Mouse (Mus musculus) cerebellum, postnatal 25 days (tissue): ENCODE results near the gene Glis2.
A peak's percentile ranks its signal among the peaks of the same experiment; 100 is the strongest.

ENCODE experiments used
- DNase-seq, 2 experiments: peaks; one replicate each; pipeline ENCODE4 v3.0.0; 2021; ENCODE audit warnings: mixed read lengths in 2 of 2

Glis2 gene

DNA sequence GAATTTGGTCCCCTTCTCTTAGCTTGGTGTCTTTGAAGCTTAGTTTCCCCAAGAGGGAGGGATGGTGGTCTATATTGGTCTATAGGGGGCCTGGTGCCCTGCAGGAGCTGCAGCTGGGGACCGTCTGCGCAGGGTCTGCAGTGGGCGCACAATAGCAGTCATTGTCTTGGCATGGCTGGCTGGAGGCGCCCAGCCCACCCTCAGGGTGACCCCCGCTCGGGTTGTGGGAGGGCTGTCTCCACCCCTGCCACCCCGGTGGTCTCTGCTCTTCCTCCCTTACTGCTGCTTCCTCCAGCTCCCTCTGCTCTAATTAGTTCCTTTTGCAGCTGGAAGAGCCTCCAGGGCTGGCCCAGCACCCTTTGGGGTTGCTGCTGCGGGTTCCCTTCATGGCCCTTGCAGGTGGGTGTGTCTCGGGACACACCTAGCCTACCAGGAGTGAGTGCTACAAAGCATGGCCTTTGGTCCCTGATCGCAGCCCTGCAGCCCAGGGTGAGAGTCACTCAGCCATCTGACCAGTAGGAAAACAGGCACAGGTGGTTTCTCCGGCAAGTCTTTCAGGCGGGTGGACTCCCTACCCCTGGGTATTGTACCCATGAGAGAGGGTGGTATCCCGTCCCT, 11.1 kb downstream of the Glis2 start:
- no peak for DNase-seq

DNA sequence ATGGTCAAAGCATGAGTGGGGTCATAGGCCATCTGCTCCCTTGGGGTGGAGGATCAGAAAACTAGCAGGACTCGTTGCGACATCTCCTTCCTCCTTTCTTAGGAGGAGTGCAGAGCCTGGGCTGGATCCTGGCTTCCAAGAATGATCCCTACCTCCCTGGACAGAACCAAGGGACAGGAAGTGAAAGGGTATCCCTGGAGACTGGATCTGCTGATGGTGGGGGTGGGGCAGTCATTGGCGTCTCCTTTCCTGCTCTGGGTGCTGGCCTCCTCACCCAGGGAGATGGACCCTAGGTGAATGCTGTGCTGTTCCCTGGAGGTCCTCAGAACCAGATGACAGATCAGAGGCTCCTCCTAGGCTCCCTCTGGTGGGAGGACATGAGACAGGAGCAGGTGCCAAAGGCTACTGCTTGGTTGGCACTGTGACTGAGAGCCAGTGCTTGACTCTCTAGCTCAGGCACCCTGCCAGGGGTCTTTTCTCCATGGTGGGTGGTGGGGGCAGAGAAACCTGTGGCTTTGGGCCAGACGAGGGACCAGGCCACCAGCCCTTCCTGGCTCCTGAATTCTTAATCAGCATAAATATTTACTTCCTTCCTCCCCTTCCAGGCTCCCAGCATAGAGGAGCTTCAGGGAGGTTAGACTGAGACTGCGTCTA, 12.0 kb downstream of the Glis2 start:
- peak; percentile 46 to 68 for DNase-seq

DNA sequence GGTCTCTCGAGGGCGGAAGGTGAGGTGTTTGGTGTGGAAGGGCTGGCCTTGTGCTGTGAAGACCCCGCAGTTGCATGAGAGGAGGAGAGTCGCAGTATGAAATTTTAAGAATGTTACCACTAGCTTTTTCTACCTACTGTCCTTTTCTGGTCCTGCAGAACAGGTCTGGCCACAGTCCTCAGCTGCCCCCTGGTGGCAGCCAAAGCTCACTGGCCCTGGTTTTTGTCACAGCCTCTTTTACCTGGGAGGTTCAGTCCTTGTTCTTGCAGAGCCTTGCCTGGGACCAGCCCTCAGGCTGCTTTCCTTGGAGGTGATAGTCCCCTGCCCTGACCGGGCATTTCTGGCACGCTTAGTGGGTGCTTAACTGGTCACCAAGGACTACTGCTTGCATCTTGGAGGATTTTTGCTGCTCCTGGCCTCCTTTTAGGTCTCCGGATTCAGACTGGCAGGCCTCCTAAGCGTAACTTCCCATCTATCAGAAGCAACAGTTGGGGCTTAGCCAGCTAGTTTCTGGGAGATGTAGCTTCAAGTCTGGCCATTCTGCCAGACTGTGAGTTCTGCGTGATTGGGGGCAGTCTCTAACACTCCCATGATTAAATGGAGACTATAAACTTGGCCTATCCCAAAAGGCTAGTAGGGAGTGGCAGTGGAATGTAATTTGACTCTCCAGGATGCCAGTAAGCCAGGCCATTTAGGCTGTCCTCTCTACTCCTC, 13.5 kb downstream of the Glis2 start:
- peak; percentile 93 to 94 for DNase-seq

DNA sequence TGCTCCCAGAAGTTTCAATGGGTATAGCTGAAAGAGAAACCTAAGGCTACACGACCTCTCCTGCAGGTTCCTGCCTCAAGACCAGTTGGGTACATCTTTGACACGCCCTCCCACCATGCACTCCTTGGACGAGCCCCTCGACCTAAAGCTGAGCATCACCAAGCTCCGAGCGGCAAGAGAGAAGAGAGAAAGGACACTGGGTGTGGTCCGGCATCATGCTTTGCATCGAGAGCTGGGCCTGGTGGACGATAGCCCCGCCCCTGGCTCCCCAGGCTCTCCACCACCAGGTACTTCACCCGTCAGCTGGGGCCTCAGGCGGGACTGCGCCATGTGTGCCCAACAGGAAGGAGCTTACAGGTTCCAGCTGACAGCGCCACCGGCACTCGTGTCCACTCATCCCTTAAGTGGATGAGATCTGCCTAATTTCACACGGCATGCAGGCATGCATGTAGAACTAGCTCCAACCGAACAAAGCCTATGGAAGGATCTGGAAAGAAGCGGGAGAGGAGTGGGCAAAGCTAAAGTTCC, 14.1 kb downstream of the Glis2 start:
- no peak for DNase-seq

DNA sequence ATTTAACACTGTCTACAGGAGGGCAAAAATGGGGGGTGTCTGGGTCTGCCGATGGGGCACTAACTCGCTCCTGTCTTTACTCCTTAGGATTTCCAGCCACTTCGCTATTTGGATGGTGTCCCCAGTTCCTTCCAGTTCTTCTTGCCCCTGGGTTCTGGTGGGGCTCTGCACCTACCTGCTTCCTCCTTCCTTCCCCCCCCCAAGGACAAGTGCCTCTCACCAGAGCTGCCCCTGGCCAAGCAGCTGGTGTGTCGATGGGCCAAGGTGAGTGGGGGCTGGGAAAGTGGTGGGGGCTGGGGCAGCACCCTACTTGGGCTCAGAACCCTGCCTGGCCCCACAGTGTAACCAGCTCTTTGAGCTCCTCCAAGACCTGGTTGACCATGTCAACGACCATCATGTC, 16.7 kb downstream of the Glis2 start:
- no peak for DNase-seq

DNA sequence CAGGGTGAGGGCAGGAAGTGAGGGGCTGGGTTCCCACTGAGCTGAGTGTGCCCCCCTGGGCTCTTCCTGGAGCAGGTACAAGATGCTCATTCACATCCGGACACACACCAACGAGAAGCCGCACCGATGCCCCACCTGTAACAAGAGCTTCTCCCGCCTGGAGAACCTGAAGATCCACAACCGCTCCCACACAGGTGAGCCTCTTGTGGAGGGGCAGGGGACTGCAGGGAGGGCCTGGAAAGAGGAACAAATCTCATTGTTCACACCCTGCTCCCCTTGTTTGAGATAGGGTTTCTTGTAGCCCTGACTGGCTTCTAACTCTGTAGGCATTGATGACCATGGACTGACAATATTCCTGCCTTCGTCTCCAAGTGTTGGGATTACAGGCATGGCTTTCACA, 17.2 kb downstream of the Glis2 start:
- DNase-seq: no peak

DNA sequence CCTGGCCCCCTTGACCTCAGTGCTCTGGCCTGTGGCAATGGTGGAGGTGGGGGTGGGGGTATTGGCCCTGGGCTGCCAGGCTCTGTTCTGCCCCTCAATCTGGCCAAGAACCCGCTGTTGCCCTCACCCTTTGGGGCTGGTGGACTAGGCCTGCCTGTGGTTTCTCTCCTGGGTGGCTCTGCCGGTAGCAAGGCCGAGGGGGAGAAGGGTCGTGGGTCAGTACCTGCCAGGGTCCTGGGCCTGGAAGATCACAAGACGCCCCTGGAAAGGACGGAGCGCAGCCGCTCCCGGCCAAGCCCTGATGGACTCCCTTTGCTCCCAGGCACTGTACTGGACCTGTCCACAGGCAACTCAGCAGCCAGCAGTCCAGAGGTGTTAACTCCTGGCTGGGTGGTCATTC, 19.2 kb downstream of the Glis2 start:
- DNase-seq: no peak

DNA sequence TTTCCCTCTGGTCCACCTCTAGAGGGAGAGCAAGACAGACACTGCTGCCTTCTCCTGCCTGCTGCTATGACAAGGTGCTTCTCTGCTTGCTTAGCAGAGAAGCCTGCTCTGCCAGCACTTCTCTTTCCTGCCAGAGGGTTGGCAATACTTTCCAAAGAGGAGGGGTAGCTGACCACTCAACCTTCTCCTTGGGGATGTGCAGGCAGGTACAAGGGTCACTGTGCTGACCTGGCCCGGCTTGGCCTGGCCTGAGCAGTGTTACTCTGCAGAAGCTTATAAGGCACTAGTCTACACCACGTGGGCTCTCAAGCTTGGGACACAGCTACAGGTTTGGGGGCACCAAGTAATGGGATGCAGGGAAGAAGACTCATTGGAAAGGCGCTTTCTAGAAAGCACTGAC, 20.1 kb downstream of the Glis2 start:
- DNase-seq: no peak

DNA sequence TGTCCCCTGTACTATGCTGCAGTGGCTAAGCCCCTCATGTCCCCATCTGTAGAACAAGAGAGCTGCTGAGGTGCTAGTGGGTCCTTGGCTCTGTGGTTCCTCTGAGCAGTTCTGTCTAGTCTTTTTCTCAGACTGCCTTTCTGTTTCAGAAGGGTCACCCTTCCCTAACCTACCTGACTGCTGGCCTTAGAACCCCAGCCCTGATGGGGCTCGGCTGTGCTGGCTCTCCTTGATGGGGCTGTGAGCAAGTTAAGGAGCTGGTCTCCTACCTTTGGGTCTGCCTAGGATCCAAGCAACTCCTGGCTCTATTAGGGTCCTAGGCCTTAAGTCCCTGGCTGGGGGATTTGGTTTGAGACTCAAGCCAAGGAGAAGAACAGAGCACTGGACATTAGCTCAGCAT, 20.8 kb downstream of the Glis2 start:
- no peak for DNase-seq

DNA sequence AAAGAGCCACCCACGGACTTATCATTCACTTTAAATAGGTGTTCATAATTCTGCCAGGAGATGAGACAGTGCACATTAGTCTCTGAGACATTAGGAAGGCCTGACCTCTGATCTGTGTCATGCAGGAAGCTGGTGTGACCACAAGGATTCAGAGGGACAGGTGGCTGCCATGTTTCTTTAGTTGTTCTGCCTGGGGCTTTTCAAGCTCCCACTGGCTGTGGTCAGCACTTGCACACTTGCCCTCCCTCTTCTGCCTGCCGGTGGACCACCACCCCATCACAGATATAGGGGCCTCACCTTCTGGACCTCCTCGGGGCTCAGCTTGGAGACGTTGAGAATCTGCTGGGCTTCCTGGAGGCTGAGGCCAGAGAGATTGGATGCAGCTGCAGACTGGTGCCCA, 22.3 kb downstream of the Glis2 start:
- no peak for DNase-seq

DNA sequence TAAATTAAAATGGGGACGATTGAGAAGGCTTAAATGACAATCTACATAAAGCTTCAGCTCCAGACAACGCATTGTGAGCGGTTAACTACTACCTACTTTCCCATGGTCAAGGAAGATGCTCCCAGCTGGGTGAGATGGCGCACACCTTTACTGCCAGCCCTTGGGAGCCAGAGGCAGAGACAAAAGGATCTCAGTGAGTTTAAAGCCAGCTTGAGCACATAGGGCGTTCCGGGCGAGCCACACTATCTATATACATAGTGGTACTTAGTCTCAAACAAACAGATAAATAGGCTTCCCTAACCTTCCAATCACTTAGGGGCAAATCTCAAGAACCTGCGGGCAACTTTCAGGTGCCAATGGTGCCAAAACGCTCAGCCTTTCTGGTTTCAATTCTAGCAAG, 29.6 kb downstream of the Glis2 start:
- DNase-seq: no peak

DNA sequence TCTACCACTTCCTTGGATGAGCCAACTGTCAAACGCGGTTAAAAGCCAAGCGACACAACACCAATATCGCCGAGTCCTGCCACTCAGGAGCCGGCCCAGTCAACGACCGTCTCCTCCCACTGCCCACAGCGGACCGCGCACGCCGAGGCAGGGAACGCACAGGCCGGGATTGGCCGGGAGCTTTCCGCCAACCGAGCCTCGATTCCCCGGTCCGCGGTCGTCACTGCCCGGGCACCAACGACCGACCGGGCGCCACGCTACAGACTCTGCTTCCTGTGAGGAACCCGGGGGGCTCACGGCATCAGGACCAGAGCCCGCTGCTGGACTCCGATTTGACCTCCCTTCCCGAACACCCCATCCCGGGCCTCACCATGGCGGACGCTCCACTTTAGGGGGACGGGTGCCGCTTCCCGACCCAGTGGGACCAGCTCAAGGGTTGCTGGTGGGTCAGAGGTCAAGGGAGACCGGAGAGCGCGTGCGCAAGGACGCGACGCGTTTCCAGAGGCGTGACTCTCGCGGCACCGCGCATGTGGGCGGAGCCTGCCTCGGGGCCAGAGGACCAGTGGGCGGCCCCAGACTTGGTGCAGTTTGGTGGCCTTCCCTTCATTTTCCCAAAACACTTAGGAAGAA, 30.1 kb downstream of the Glis2 start, which contains the start of gene Pam16:
Gene Pam16, minus strand, starts transcription at position 508 of the 630 bp plus-strand sequence.
- DNase-seq: peak; percentile 90 to 95

DNA sequence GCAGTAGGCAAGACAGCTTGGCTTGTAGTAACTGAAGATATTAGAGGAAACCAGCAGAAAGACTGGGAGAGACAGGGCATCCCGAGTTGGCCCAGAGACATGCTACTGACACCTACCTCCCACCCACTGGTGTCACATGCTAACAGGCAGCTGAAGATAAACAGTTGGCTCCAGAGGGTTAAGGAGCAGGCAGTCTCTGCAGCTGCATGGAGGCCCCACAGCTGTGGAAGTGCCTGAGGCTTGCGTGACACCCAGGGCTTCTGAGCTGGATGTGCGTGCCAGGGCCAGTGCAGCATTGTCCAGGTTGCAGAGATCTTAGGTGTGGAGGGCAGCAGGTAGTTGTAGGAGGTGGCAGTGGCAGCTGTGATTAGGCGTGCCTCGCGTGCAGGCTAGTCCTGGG, 32.6 kb downstream of the Glis2 start:
- no peak for DNase-seq

DNA sequence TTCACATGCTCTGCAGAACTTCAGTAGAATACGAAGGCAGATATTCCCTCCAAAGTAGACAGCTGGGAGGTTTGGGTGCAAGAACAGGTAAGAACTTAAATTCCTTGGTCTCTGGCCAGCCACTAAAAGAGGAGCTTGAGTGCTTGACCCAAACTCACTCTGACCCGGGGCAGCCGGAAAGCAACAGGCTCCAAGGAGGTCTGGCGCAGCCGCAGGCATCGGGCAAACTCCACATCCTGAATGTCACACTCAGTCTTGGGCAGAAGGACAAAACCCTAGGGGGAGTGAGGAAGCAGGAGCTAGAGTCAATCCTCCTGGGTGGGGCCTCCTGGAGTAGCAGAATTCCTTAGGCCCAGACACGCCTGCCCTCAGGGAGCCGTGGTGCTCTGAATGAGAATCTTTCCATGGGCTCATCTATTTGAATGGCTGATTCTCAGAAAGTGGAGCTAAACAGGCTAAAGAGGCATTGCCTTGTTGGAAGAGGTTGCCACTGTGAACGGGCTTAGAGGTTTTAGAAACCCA, 34.4 kb downstream of the Glis2 start:
- no peak for DNase-seq

DNA sequence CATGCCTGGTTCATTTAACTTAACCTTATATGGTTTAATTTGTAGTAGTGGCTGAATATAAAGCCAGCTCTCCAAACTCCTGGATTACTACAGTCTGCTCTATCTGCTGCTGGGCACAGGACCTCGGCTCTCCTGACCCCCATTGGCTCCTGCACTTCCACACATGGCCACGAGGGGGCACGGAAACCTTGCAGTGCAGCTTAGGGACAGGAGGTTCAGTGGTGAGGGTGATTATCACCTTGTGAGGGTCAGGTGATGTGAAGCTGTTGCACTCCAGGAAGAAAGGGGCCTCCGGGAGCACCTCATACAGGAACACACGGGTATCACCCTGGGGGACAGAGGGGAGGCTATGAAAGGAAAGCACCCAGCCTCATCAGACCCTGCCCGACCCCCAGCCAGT, 35.4 kb downstream of the Glis2 start:
- peak; percentile 87 to 92 for DNase-seq

DNA sequence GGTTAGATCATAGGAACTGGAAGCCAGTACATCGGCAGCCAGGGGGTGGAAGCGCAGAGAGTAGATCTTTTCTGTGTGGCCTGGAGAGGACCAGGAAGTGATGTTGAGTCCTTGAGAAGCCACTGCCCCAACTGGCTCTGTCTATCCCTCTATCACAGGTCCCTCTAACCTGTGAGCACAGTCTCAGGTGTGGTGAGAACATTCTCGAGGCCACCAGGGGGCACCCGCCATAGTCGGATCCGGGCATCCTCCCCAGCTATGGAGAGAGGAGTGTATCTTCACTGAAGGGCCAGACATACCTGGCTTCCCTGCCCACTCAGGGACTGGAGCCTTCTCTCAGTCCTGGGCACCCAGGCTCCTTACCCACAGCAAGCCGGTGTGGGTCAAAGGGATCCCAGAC, 37.5 kb downstream of the Glis2 start:
- peak; percentile 56 to 74 for DNase-seq

DNA sequence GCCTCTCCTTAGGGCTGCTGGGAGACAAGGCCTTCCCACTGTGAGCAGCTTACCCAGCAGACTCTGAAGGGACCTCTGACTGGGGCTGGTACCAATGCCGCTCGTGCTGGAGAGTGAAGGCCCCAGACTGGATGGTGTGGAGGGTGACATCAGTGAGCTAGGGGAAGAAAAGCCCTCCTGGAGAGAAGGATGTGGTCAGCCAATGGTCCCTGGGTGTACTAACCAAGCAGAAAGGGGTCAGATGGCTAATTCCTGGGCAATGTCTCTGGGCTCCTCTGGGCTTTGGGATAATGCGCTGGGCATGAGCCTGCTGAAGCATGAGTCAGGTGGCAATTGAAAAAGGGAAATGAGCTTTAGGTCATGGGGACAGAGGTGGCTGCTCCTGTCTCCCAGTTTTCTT, 39.1 kb downstream of the Glis2 start:
- no peak for DNase-seq

DNA sequence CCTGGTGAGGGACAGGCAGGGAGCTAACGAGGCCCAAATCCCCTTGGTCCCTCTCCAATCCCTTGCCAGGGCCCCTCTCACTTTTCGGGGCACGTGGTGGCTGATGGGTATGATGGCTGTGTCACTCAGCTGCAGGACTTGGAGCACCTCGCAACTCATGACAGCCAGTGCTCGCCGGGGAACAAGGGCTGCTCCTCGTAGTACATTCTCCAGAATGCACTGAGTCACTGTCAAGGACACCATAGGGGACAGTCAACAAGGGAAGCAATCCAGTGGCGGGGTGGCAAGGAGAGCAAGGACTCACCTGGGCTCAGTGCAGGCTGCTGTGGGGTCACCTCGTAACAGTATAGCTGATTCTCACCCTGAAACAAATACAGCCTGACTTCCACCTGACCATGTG, 40.2 kb downstream of the Glis2 start:
- DNase-seq: no peak

DNA sequence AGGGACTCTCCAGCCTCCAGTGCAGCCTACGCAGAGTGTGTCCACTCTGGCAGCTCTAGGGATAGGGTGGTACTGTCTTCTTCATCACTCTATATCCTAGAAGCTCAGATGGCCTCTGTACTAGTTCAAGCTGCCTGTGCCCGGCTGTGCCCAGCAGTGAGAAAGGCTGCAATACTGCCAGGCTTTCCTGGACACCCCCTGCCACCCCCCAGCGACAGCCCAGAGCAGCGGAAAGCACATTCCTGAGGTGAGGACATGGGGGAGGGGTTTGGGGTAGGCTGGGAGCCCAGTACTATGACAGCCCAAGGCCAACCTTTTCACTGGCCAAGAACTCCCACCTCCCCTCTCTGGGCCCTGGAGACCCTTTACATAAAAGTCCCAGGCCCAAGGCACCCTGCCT, 41.2 kb downstream of the Glis2 start:
- DNase-seq: no peak

DNA sequence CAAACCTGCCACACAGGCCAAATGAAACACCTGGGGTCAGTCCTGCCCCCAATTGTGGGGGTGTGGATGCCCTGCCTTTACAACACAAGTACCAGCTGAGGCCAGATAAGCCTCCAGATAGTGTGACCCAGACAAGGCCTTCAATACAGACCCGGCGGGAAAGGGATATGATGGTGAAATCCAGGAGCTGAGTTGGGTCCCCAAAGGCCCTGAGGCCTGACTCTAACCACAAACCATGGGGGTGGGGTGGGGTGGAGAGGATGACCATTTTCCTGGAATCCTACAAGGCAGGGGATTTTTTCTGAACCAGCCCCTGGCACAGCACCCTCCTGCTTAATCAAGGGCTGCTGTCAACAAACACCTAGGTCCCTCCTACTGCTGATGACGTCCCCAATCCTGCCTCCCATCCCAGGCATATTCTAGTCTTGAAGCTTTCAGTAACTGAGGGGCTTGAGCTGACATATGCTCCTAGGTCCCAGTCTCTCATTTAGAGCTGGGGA, 44.4 kb downstream of the Glis2 start:
- DNase-seq: no peak

DNA sequence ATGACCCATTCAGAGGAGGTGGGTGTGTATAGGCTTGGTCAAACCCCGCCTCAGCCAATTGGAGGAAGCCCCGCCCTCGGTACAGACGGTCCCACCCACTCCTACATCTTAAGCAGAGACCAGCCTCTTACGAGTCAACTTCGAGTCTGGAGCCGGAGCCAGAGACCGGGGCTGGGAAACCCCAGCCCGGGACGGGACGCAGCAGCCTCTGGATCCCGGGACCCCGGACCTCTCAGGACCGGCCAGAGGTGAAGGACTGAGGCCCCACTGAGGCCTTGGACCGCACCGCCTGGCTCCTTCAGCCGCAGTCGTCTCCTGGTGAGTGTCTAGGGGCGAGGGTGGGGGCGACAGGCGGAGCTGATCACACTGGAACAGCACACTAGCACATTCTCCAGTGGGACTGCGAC, 45.3 kb downstream of the Glis2 start, which contains the start of the genes Vasn and Dnaja3:
Gene Vasn, plus strand, starts transcription at position 111 of the 407 bp plus-strand sequence.
Gene Dnaja3, plus strand, starts transcription at position 159 of the 407 bp plus-strand sequence.
- peak in 1 of 2 experiments; percentile 38 for DNase-seq

DNA sequence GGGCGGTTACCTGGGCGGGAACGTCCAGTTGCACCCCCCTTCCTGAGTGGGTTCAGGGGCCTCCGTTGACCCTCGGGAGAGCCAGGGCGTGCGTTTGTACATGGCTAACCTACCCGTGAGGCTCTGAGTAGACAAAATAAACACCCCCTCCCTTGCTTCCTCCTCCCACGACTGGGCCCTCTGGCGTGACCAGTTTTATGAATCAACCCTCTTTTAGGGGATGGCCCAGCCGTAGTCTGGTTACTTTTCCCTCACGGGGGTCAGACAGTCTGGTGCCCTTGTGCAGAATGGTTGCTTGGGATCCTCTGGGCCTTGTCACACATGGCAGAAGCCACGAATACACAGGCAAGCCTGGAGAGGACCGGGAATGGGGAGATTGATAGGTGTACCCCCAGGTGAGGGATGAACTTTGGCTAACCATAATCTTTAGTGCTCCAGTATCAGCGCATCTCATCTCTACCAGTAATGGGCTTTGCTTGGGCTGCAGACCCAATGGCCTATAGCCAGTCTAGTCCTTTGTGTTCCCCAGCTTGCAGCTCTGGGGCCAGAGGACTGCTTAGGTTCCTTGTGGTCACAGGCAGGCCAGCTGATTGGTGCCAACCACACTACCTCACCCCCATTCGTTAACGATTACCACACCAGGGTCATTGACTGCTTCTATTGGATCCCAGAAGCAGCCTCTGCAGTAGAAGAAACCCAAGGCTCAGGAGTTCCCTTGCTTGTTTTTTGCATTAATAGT, 45.9 kb downstream of the Glis2 start:
- DNase-seq: no peak
